9 mouse cellular contexts compared by ENCODE assay signal in genomic region chr19:20764214-20764613, GRCm38 (mm10). TPM values are rescaled to one million over a fixed set of nuclear protein-coding genes. Genes with fewer than 3 reads are reported as not detected.
A peak's percentile ranks its signal among the peaks of the same experiment; 100 is the strongest.
DNase-seq lines count a peak whose midpoint lies in the region; ATAC-seq and TF ChIP-seq lines count a peak whose summit lies in the region.
"Had no signal": no experiment of that assay in that cellular context is flagged by ENCODE, and none has a peak within 500 bp of the region (broad histone marks: within the 10 kb centered on the region; RNA-seq: fewer than 3 reads in every experiment).

No protein-coding gene starts in this region.

- 9% methylated on average over 1 of the region's 1 CpGs for WGBS in lung, embryonic 14.5 days
- 12% methylated on average over 1 of the region's 1 CpGs for WGBS in lung, adult 2 months
- WGBS in forebrain, embryonic 16.5 days, result 25% methylated on average over 1 of the region's 1 CpGs
- WGBS in midbrain, embryonic 16.5 days, result 20% methylated on average over 1 of the region's 1 CpGs

- intact Hi-C loops in gastrocnemius, postnatal 14 days (cut with DNase I; ENCODE audit: low total_unique reads), result loop anchor here (10.0 kb wide), 2 partner anchors 319 to 399 kb away; no protein-coding TSS in a partner anchor

- H3K9ac ChIP-seq in lung, embryonic 14.5 days, result no peak overlapping the region
- no peak overlapping the region for H3K9ac ChIP-seq in forebrain, embryonic 16.5 days (replicated peaks; ENCODE audit: low read depth, low read length)
- H3K9ac ChIP-seq in midbrain, embryonic 16.5 days (ENCODE audit: low read depth, low read length), result no peak overlapping the region

- no peaks in the 10 kb centered on the region for H3K9me3 ChIP-seq in lung, embryonic 14.5 days (ENCODE audit: low read depth, low read length)
- H3K9me3 ChIP-seq in forebrain, embryonic 16.5 days (ENCODE audit: control insufficient read depth, low read length), result no peaks in the 10 kb centered on the region
- no peaks in the 10 kb centered on the region for H3K9me3 ChIP-seq in midbrain, embryonic 16.5 days (replicated peaks; ENCODE audit: control insufficient read depth, low read length, poor library complexity, severe bottlenecking)

- no peaks in the 10 kb centered on the region for H3K36me3 ChIP-seq in lung, embryonic 14.5 days (ENCODE audit: insufficient read depth)
- H3K36me3 ChIP-seq in forebrain, embryonic 16.5 days (ENCODE audit: control insufficient read depth, insufficient read depth), result no peaks in the 10 kb centered on the region
- H3K36me3 ChIP-seq in midbrain, embryonic 16.5 days (ENCODE audit: control insufficient read depth, insufficient read depth, low read length), result no peaks in the 10 kb centered on the region

- TF ChIP-seq POLR2A in lung, adult 2 months (IDR thresholded peaks at IDR 0.05; ENCODE audit: borderline replicate concordance, extremely low read depth, low read depth, low read length), result no peak

- DNase-seq in CD4-positive, CD25-positive, alpha-beta regulatory T cell, adult 2 months (ENCODE audit: low read depth, low spot score), result peak; percentile 7
- peak; percentile 87 for DNase-seq in lung, embryonic 14.5 days
- no peak for DNase-seq in lung, adult 2 months
- peak; percentile 35 to 42 for DNase-seq in kidney, postnatal 36 days
- no peak for DNase-seq in gastrocnemius, postnatal 14 days

- no peak for ATAC-seq in CD4-positive, CD25-positive, alpha-beta regulatory T cell, adult 4 months
- 0 out of 2 replicates have a peak, but pooled peaks have one; percentile 54 for ATAC-seq in lung, embryonic 14.5 days (ENCODE audit: insufficient read depth)
- ATAC-seq in forebrain, embryonic 16.5 days, result peak; percentile 85
- peak; percentile 90 for ATAC-seq in midbrain, embryonic 16.5 days

- H3K4me2 ChIP-seq in lung, embryonic 14.5 days, result no peak overlapping the region
- H3K4me2 ChIP-seq in forebrain, embryonic 16.5 days (ENCODE audit: low read length), result no peak overlapping the region
- no peak overlapping the region for H3K4me2 ChIP-seq in midbrain, embryonic 16.5 days (ENCODE audit: low read length)

- H3K4me3 ChIP-seq in lung, embryonic 14.5 days (ENCODE audit: low read depth, low read length), result no peak overlapping the region
- no peak overlapping the region for H3K4me3 ChIP-seq in lung, adult 2 months (replicated peaks; ENCODE audit: extremely low read depth, low read depth, low read length)
- no peak overlapping the region for H3K4me3 ChIP-seq in forebrain, embryonic 16.5 days (replicated peaks; ENCODE audit: low read length)
- no peak overlapping the region for H3K4me3 ChIP-seq in midbrain, embryonic 16.5 days (ENCODE audit: low read depth, low read length)

- no peak overlapping the region for H3K27ac ChIP-seq in lung, embryonic 14.5 days (ENCODE audit: low read depth)
- H3K27ac ChIP-seq in forebrain, embryonic 16.5 days (ENCODE audit: low read length), result no peak overlapping the region
- no peak overlapping the region for H3K27ac ChIP-seq in midbrain, embryonic 16.5 days (ENCODE audit: low read length)
- H3K27ac ChIP-seq: macrophage had no signal

- peak; percentile 77 for TF ChIP-seq CTCF in lung, embryonic 14.5 days (IDR thresholded peaks at IDR 0.05; ENCODE audit: low read depth)
- no peak for TF ChIP-seq CTCF in lung, adult 2 months (IDR thresholded peaks at IDR 0.05; ENCODE audit: insufficient read depth, low read length)

- H3K27me3 ChIP-seq in lung, embryonic 14.5 days (ENCODE audit: insufficient read depth, low read length), result no peaks in the 10 kb centered on the region
- no peaks in the 10 kb centered on the region for H3K27me3 ChIP-seq in forebrain, embryonic 16.5 days (replicated peaks; ENCODE audit: control insufficient read depth, insufficient read depth, low read length)
- no peaks in the 10 kb centered on the region for H3K27me3 ChIP-seq in midbrain, embryonic 16.5 days (ENCODE audit: control insufficient read depth, insufficient read depth, low read depth, low read length)

- no peaks in the 10 kb centered on the region for H3K4me1 ChIP-seq in lung, embryonic 14.5 days (ENCODE audit: insufficient read depth)
- H3K4me1 ChIP-seq in lung, adult 2 months (ENCODE audit: control insufficient read depth, insufficient read depth, low read length), result no peaks in the 10 kb centered on the region
- H3K4me1 ChIP-seq in forebrain, embryonic 16.5 days (replicated peaks; ENCODE audit: control insufficient read depth, insufficient read depth, low read length), result no peaks in the 10 kb centered on the region
- H3K4me1 ChIP-seq in midbrain, embryonic 16.5 days (ENCODE audit: control insufficient read depth, insufficient read depth, low read length), result no peaks in the 10 kb centered on the region

RNA-seq across cellular contexts. Expression of gene Aldh1a7, which starts 36.9 kb away (rescaled TPM):
- polyA plus RNA-seq in CD4-positive, CD25-positive, alpha-beta regulatory T cell, adult 4 months (2017; shearing (Covaris generic)), result not detected
- 106 and 118 TPM in 2 replicates for polyA plus RNA-seq in lung, embryonic 14.5 days (2014; fragmentation: Nextera tagmentation; extraction: Ambion mirVana)
- polyA plus RNA-seq in lung, adult 2 months (2012; rRNA removed), result 24.6 and 39.4 TPM in 2 replicates
- 0.68 and 0.72 TPM in 2 replicates for polyA plus RNA-seq in forebrain, embryonic 16.5 days (2015; fragmentation: Nextera tagmentation; extraction: Ambion mirVana)
- polyA plus RNA-seq in midbrain, embryonic 16.5 days (2015; fragmentation: Nextera tagmentation; extraction: Ambion mirVana), result 0.99 and 1.2 TPM in 2 replicates
- 1 to 10 TPM in 1 of 2 experiments, under 1 TPM in 1; 0.92 to 1.5 TPM for total RNA-seq in gastrocnemius, postnatal 14 days (2021)
- polyA plus RNA-seq: macrophage had no signal

Comparison
In these comparisons a context has a peak if more than half of its experiments do, and no peak if none do; other contexts are left out.
1. DNase-seq: peak in CD4-positive, CD25-positive, alpha-beta regulatory T cell, adult 2 months (single experiment), lung, embryonic 14.5 days (single experiment) and kidney, postnatal 36 days (2 of 2); none in lung, adult 2 months (single experiment) and gastrocnemius, postnatal 14 days (single experiment).
2. RNA of gene Aldh1a7, which starts 36.9 kb away (polyA plus RNA-seq): 106 to 118 TPM in lung, embryonic 14.5 days and 24.6 to 39.4 TPM in lung, adult 2 months; 0.99 to 1.2 TPM in midbrain, embryonic 16.5 days, 0.68 to 0.72 TPM in forebrain, embryonic 16.5 days and not detected in CD4-positive, CD25-positive, alpha-beta regulatory T cell, adult 4 months; every median in the first group is over 10 times any median in the second.